Mouse (Mus musculus): Measurements from ENCODE around the gene Rexo1. TPM values are rescaled to one million over a fixed set of nuclear protein-coding genes. Genes with fewer than 3 reads are reported as not detected.

Gene Rexo1
- total RNA-seq, 2 experiments from 2014 or later, result 43.9 to 49.3 TPM

DNA sequence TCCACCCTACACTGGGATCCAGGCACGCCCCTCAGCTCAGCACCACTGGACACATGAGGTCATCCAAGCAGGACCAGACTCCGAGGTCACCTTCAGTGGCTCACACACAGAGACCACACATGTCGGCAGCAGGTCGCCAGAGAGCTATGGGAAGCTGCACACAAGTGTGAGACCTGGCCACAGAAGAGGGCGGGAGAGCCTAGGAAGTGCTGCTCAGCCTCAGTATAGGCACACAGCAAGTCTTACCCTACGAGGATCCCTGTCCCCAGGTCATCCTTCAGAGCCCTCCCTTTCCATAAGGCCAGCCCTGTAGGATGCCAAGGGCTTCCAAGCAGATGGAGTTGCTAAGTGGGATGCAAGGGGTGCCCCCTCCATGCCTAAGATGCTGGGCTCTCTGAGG is 7.4 kb downstream of the Rexo1 start:
- no peak for DNase-seq

DNA sequence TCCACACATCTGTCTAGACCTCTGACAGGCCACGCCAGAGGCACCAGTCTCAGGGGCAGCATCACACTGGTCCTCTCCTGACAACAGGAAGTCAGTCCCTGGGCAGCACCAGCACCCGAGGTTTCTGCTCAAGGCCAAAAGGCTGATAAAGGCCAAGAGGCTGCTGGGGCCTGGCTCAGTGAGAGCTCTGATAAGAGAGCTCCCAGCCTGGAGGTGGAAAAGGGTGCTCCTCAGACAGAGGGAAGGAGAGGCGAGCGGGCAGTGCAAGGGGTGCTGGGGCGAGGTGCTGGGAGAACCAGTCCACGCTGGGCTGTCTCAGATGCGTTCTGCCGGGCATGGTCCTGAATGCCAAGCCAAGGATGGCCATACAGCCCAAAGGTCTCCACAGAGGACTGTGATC is 7.8 kb downstream of the Rexo1 start:
- DNase-seq, result no peak

GRCm38 (mm10) chr10:80552364-80552763 is 9.0 kb downstream of the Rexo1 start:
- no peak for DNase-seq

DNA sequence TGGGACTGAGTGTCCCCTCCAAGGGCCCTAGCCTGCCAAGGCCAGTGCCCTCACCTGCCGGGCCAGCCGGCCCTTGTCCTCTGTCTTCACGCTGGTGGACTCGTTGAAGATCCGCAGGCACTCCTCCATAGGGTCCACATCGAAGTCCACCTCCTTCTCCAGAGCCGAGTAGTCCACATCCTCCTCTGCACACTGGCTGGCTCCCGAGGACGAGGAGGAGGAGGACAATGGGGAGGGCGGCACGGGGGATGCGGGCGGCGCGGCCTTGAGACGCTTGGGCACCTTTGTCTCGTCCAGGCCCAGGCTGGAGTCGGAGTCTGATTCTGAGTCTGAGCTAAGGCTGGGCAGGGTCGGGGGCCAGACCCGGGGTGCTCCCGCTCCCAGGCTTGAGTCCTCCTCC is 12.1 kb downstream of the Rexo1 start:
- no peak for DNase-seq

- no peak for DNase-seq
These were observed 12.8 kb downstream of the Rexo1 start for GRCm38 (mm10) chr10:80548428-80549006.

DNA sequence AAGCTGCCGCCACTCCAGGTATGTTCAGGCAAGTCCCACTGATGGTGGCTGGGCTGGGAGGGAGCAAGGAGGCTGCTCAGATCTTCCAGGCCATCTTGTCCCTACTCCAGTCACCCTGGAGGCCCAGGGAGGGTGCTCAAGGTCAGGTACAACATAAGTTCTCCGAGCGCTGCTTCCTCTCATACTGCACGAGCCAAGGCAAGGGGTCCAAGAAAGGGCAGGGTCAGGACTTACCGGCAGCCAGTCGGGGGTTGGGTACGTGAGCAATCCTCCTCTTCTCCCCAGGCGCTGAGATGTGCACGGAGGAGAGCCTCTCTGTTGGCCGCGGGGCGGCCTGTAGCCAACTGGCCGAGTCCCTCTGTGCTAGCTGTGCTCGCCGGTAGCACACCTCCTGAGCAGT is 13.8 kb downstream of the Rexo1 start:
- no peak for DNase-seq

DNA sequence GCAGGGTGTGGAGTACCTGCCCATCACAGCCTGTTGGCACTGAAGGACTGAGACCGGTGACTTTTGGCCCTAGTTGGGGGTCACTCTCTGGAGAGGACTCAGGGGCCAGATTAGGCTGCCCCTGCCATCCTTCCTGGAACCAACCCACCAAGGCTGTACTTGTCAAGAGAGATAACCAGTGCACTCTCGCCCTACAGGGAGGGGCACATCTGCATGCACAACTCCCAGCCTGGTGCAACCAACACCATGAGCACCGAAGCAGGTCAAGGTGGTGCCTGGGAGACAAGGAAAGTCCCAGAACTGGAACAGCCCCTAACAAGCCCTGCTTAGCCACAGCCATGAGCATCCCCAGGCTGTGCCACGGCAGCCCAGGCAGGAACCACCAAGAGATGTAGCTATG is 14.4 kb downstream of the Rexo1 start:
- no peak for DNase-seq

GRCm38 (mm10) chr10:80545590-80545989 is 15.8 kb downstream of the Rexo1 start:
- DNase-seq, result no peak

DNA sequence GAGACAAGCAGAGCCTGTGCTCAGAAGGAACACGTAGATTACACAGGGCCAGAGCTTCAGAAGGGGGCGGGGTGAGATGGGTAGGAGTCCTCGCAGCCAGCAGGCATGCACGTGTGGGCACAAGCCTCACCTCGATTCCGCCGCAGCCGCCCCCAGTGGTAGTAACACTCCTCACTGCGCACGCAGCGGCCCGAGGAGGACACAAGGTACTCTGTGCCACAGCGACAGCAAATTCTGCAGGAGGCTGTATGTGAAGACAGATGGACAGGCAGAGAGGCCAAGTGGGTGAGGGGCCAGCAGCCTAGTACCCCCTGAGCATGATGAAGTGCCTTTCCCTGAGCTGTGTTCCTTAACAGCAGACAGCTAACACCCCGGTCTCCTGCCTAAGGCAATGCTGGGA is 17.5 kb downstream of the Rexo1 start:
- DNase-seq, result no peak

- no peak for DNase-seq
These were observed 21.9 kb downstream of the Rexo1 start for GRCm38 (mm10) chr10:80539493-80539892.

- no peak for DNase-seq
These were observed 22.5 kb downstream of the Rexo1 start, which contains the start of gene Atp8b3 for GRCm38 (mm10) chr10:80538710-80539394. TSS of gene Atp8b3 (minus strand) at chr10:80539124.

DNA sequence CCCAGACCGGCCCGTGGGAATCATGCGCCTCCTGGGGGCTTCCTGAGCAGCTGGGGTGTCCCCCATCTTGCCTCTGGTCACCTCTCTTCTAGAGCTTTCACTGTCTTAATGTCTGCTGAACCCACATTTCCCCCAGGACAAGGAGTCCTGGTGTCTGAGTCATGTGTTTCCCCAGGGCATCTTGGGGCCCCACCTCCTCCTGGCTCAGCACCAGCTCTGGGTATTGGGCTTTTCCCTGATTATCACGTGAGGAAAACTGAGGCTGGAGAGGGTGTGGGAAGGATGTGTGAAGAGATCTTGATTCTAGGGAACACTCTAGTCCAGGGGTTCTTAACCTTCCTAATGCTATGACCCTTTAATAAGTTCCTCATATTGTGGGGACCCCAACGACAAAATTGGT is 23.2 kb downstream of the Rexo1 start:
- no peak for DNase-seq

- DNase-seq, result no peak
These were observed 25.6 kb downstream of the Rexo1 start for GRCm38 (mm10) chr10:80535711-80536110.

GRCm38 (mm10) chr10:80535071-80535470 is 26.3 kb downstream of the Rexo1 start:
- no peak for DNase-seq

DNA sequence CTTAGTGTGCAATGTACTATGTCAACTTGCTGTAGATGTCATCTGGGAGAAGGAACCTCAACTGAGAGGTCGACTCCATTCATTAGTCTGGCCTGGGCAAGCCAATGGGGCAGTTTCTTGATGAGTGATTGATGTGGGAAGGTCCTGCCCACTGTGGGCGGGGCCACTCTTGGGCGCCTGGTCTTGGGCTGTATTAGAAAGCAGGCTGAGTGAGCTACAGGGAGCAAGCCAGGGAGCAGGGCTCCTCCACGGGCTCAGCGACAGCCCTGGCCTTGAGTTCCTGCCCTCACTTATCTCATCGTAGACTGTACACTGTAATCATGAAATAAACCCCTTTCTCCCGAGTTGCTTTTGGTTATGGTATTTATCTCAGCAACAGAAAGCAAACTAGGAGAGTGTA is 27.7 kb downstream of the Rexo1 start:
- no peak for DNase-seq

DNA sequence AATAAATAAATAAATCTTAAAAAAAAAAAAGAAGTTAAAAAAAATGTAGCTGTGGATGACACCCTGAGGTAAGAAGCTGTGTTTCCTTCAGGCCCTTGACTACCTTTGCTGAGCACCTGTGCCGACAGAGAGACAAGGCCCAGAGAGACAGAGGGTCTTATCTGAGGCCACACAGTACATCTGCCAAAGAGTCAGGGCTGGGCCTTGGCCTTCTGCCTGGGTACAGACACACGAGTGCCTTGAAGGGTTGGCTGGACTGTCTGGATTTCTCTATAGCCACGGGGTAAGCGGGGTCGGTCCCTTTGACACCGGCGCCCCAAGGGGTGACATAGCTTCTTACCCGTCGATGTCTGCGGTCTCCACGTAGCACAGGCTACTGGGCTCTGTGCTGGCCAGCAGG is 28.6 kb downstream of the Rexo1 start:
- no peak for DNase-seq

DNA sequence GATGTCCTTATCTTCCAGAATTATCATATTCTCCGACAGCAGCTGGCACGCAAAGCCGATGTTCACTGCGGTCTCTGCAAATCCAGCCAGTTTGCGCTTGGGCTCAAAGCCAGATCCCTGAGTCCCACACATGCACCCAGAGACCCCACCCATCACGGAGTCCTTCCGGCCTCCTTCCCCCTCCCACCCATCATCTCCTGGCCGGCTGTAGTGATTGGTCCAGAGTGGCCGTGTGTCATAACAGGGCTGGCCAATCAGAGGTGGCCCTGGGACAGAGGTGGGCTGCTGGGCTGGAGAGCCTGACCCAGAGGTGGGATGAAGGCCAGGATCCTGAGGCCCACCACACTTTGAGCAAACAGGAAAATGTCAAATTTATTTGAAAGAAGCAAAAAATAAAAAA is 35.2 kb downstream of the Rexo1 start:
- DNase-seq, result no peak

GRCm38 (mm10) chr10:80523299-80523698 is 38.1 kb downstream of the Rexo1 start:
- no peak for DNase-seq

GRCm38 (mm10) chr10:80519287-80519686 is 42.1 kb downstream of the Rexo1 start:
- DNase-seq, result no peak

DNA sequence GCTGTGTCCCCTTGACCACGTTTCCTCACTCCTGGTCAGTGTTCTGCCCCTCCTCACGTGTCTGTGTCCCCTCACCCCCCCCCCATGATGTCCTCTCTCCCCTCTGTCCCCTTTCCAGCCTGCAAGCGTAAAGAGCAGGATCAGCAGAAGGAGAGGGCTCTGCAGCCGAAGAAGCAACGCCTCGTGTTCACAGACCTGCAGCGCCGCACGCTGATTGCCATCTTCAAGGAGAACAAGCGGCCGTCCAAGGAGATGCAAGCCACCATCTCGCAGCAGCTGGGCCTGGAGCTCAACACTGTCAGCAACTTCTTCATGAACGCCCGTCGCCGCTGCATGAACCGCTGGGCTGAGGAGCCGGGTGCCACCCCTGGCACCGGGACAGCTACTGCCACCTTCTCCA is 47.6 kb downstream of the Rexo1 start:
- DNase-seq, result no peak

DNA sequence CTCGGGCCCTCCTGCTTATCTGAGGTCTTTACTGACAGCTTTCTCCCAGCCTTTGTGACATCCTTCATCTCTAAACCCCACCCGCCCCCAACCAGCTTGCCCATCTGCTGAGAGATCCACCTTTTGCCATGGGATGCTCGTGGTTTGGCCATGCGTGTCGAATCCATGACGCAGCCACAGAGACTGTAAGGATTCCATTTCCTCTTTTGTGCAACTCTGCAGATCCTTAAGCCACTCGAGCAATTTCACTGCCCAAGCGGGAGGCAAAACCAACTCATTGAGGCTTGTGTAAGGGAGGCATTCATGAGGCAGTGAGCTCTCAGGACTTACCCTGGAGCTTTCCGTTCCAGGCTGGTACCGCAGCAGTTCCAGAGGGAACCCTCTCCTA is 51.1 kb downstream of the Rexo1 start:
- DNase-seq, result no peak

- DNase-seq, result peak; percentile 59 to 73
These were observed 51.7 kb downstream of the Rexo1 start for GRCm38 (mm10) chr10:80509412-80510272.

DNA sequence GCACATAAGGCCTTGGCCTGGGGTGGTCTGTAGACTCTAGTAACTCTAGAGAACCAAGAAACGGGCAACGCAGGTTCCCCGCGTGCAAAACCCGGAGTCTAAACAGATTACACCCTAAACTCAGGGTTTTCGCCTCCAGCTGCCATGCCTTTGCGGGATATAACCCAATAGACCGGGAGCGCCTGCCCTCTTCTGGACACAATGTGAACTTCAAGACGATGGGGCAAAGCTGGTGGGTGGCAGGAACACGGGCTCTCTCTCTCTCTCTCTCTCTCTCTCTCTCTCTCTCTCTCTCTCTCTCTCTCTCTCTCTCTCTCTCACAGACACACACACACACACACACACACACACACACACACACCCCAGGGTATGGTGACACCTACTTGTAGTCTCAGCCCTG is 55.1 kb downstream of the Rexo1 start:
- peak; percentile 33 to 54 for DNase-seq

GRCm38 (mm10) chr10:80504724-80505123 is 56.6 kb downstream of the Rexo1 start:
- no peak for DNase-seq

Data from layer of hippocampus, postnatal 36 days (tissue).